Mouse (Mus musculus) heart, postnatal 25 days (tissue): ENCODE measurements around the gene Vmn1r122. TPM values are rescaled to one million over a fixed set of nuclear protein-coding genes. Genes with fewer than 3 reads are reported as not detected.
"Not testable (repeated sequence)": the region's sequence is repeated elsewhere in the genome, so short reads cannot be mapped to it uniquely, and the experiment has no call there.

Experiments
- DNase-seq: peaks from one replicate; pipeline ENCODE4 v3.0.0; 2022; ENCODE audit warnings: low spot score
- intact Hi-C: fragments of 180-260 bp; cut with DNase I; formaldehyde crosslinking; loops from one replicate; pipeline ENCODE4 v1.15.1; 2025
- total RNA-seq, 2 experiments: library from RNA; stranded (reverse); gene quantifications; 2 replicates each; pipeline ENCODE4 v1.2.3; 2021

Vmn1r122 gene
- not detected for total RNA-seq

DNA sequence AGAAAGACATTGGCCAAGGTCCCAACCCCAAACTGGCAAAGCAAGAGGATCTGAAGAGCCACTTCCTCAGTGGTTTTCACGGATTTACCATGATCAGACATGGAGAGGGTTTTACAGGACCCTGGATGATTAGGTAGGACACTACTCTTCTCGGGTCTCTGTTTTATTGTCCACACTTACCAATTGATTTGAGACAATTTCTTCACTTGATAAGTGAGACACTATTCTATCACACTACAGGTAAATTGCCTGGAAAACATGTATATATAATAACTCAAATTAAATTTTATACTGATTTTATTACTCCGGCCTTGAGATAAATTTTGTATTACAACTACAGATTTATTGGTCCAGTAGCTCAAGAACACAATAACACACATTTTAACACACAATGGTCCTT lies at the start of gene Vmn1r122:
TSS of gene Vmn1r122 (minus strand) at position 101 of the 400 bp plus-strand sequence.
- DNase-seq, intact Hi-C loops: not testable (repeated sequence)

DNA sequence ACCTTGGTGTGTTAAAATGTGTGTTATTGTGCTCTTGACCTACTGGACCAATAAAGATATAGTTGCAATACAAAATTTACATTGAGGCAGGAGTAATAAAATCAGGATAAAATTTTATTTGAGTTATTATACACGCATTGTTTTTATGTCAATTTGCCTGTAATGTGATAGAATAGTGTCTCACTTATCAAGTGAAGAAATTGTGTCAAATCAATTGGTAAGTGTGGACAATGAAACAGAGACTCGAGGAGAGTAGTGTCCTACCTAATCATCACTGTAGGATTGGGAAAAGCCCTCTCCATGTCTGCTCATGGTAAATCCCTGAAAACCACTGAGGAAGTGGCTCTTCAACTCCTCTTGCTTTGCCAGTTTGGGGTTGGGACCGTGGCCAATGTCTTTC lies 28.0 kb upstream of the Vmn1r122 start, which contains the start of gene Vmn1r123:
TSS of gene Vmn1r123 (plus strand) at position 301 of the 400 bp plus-strand sequence.
- intact Hi-C loops: not testable (repeated sequence)

GRCm38 (mm10) chr7:21098413-21098812 lies 35.5 kb downstream of the Vmn1r122 start, which contains the start of gene Vmn1r121:
TSS of gene Vmn1r121 (minus strand) at chr7:21098513.
- intact Hi-C loops: not testable (repeated sequence)

More for the DNA sequence above, 28.0 kb upstream of the Vmn1r122 start, which contains the start of gene Vmn1r123:
- DNase-seq: not testable (repeated sequence)

More at GRCm38 (mm10) chr7:21098413-21098812, 35.5 kb downstream of the Vmn1r122 start, which contains the start of gene Vmn1r121:
- not testable (repeated sequence) for DNase-seq

Other genes starting within 250 kb of the Vmn1r122 start
- gene Vmn1r118, start 221.8 kb downstream of the Vmn1r122 start, total RNA-seq: not detected
- gene Vmn1r119, start 121.7 kb downstream of the Vmn1r122 start, total RNA-seq: not detected
- gene Vmn1r120, start 80.3 kb downstream of the Vmn1r122 start, total RNA-seq: not detected
- gene Vmn1r121, start 35.6 kb downstream of the Vmn1r122 start, total RNA-seq: not detected
- gene Vmn1r123, start 28.1 kb upstream of the Vmn1r122 start, total RNA-seq: not detected
- gene Gm5157, start 56.3 kb upstream of the Vmn1r122 start, total RNA-seq: not detected
- not detected for gene Vmn1r124, start 126.5 kb upstream of the Vmn1r122 start, total RNA-seq
- not detected for gene Vmn1r125, start 138.1 kb upstream of the Vmn1r122 start, total RNA-seq
- not detected for gene Vmn1r126, start 167.3 kb upstream of the Vmn1r122 start, total RNA-seq
- not detected for gene Vmn1r127, start 185.7 kb upstream of the Vmn1r122 start, total RNA-seq
- not detected for gene Vmn1r128, start 215.2 kb upstream of the Vmn1r122 start, total RNA-seq
- not detected for gene Vmn1r129, start 227.2 kb upstream of the Vmn1r122 start, total RNA-seq